Mouse (Mus musculus) bone marrow, adult 2 months (tissue): ENCODE results near the gene Spopl. TPM values are rescaled to one million over a fixed set of nuclear protein-coding genes. Genes with fewer than 3 reads are reported as not detected.
"Not testable (repeated sequence)": the region's sequence is repeated elsewhere in the genome, so short reads cannot be mapped to it uniquely, and the experiment has no call there.

Experiments used
- H3K27ac ChIP-seq: fragments of 200-500 bp; 2 replicates; pipeline ENCODE4 v1.5.1; 2012; ENCODE audit warnings: low read depth, mild to moderate bottlenecking, control low read depth, inconsistent platforms, low read length; ENCODE audit not compliant: control insufficient read depth, poor library complexity, insufficient read depth
- H3K4me1 ChIP-seq: fragments of 200-500 bp; 2 replicates; pipeline ENCODE4 v1.6.1; 2011; ENCODE audit warnings: low read length; ENCODE audit not compliant: control insufficient read depth, insufficient read depth
- H3K4me3 ChIP-seq: fragments of 200-500 bp; replicated peaks from 2 replicates; pipeline ENCODE3; 2011; ENCODE audit warnings: mild to moderate bottlenecking, low read depth, low read length, control low read depth; ENCODE audit not compliant: control insufficient read depth
- CTCF ChIP-seq: fragments of 200-500 bp; IDR thresholded peaks from 2 replicates; pipeline ENCODE4 v1.5.1; 2011; ENCODE audit warnings: low read length, control low read depth; ENCODE audit not compliant: control insufficient read depth, insufficient read depth
- POLR2A ChIP-seq: fragments of 200-500 bp; IDR thresholded peaks from 2 replicates; pipeline ENCODE4 v1.6.1; 2011; ENCODE audit warnings: low read depth, mild to moderate bottlenecking, control low read depth, low read length, borderline replicate concordance; ENCODE audit not compliant: control insufficient read depth
- WGBS: fragments of 180-500 bp; shearing (Covaris S2); methylation state at CpG from one replicate; pipeline ENCODE4 v1.1.7; 2018; 5-methylcytosine and 5-hydroxymethylcytosine counted together
- polyA plus RNA-seq: library from polyadenylated mRNA; stranded (reverse); fragments of >200 nt; gene quantifications from 2 replicates; pipeline ENCODE4 v1.2.4, GENCODE M21; 2011; ENCODE audit warnings: low replicate concordance; ENCODE audit not compliant: missing spikeins, insufficient read depth, insufficient read length

Gene Spopl
- 8.0 and 9.3 TPM in 2 replicates for polyA plus RNA-seq

GRCm38 (mm10) chr2:23571302-23572156, at the start of gene Spopl:
Gene Spopl, minus strand, starts transcription at chr2:23572106.
- peak; percentile 77; the same call in 1 of the 2 replicates for TF ChIP-seq POLR2A
- no peak for TF ChIP-seq CTCF
- WGBS: 1% methylated on average over 53 of the region's 58 CpGs
- no peaks in the 10 kb centered on the region; the same call in 1 of the 2 replicates for H3K4me1 ChIP-seq
- H3K4me3 ChIP-seq: peak within 1 kb of the TSS; percentile 88
- peak within 1 kb of the TSS; percentile 92 for H3K27ac ChIP-seq

- no peaks in the 10 kb centered on the region for H3K4me1 ChIP-seq
- no peak overlapping the region for H3K4me3 ChIP-seq
- no peak for TF ChIP-seq CTCF
- TF ChIP-seq POLR2A: no peak
- H3K27ac ChIP-seq: no peak overlapping the region
These were observed 48.2 kb upstream of the Spopl start for GRCm38 (mm10) chr2:23620128-23620527.

- TF ChIP-seq POLR2A (no peak), CTCF (no peak)
- Histone ChIP-seq H3K27ac (no peak overlapping the region), H3K4me3 (no peak overlapping the region), H3K4me1 (no peaks in the 10 kb centered on the region)
These were observed 46.1 kb upstream of the Spopl start for GRCm38 (mm10) chr2:23617989-23618388.

GRCm38 (mm10) chr2:23605391-23605790, 33.5 kb upstream of the Spopl start:
- H3K27ac ChIP-seq: no peak overlapping the region
- TF ChIP-seq POLR2A: no peak
- no peak for TF ChIP-seq CTCF
- H3K4me3 ChIP-seq: no peak overlapping the region
- no peaks in the 10 kb centered on the region for H3K4me1 ChIP-seq

GRCm38 (mm10) chr2:23588769-23589168, 16.9 kb upstream of the Spopl start:
- H3K27ac ChIP-seq: no peak overlapping the region
- H3K4me1 ChIP-seq: no peaks in the 10 kb centered on the region
- TF ChIP-seq CTCF: no peak
- TF ChIP-seq POLR2A: no peak
- no peak overlapping the region for H3K4me3 ChIP-seq
- WGBS: 26% methylated on average over 2 of the region's 2 CpGs

GRCm38 (mm10) chr2:23572157-23572532, 239 bp upstream of the Spopl start:
- 8% methylated on average over 4 of the region's 4 CpGs for WGBS
- H3K27ac ChIP-seq, H3K4me1 ChIP-seq: not testable (repeated sequence)
- peak overlapping the region; percentile 88 for H3K4me3 ChIP-seq

GRCm38 (mm10) chr2:23570563-23570962, 1.3 kb downstream of the Spopl start:
- Histone ChIP-seq H3K27ac (no peak overlapping the region), H3K4me3 (no peak overlapping the region), H3K4me1 (no peaks in the 10 kb centered on the region; the same call in 1 of the 2 replicates)
- TF ChIP-seq POLR2A: no peak
- no peak for TF ChIP-seq CTCF
- WGBS: 56% methylated on average over 4 of the region's 4 CpGs

- no peaks in the 10 kb centered on the region; the same call in 1 of the 2 replicates for H3K4me1 ChIP-seq
- WGBS: 92% methylated on average over 1 of the region's 1 CpGs
- no peak overlapping the region for H3K4me3 ChIP-seq
- no peak overlapping the region for H3K27ac ChIP-seq
- TF ChIP-seq POLR2A (no peak), CTCF (no peak)
These were observed 3.1 kb downstream of the Spopl start for GRCm38 (mm10) chr2:23568775-23569174.

GRCm38 (mm10) chr2:23565081-23565801, 6.7 kb downstream of the Spopl start:
- Histone ChIP-seq H3K4me3 (no peak overlapping the region), H3K4me1 (no peaks in the 10 kb centered on the region; the same call in 1 of the 2 replicates), H3K27ac (no peak overlapping the region)
- TF ChIP-seq CTCF (no peak), POLR2A (no peak)
- WGBS: 60% methylated on average over 2 of the region's 2 CpGs
